Mouse (Mus musculus) heart, embryonic 10.5 days (tissue): Measurements from ENCODE around the gene Yeats4. TPM values are rescaled to one million over a fixed set of nuclear protein-coding genes. Genes with fewer than 3 reads are reported as not detected.
"Not testable (repeated sequence)": the region's sequence is repeated elsewhere in the genome, so short reads cannot be mapped to it uniquely, and the experiment has no call there.

ENCODE experiments used
- DNase-seq: peaks from one replicate; pipeline ENCODE4 v3.0.0-alpha.2; 2017; ENCODE audit warnings: low spot score
- H3K27ac ChIP-seq: fragments of 300-500 bp; sonication (generic); 2 replicates; pipeline ENCODE4 v1.5.1; 2016; ENCODE audit warnings: mild to moderate bottlenecking
- H3K27me3 ChIP-seq: fragments of 300-500 bp; sonication (generic); 2 replicates; pipeline ENCODE4 v1.6.1; 2016; ENCODE audit warnings: mild to moderate bottlenecking; ENCODE audit not compliant: poor library complexity, insufficient read depth, severe bottlenecking
- H3K36me3 ChIP-seq: fragments of 300-500 bp; sonication (generic); 2 replicates; pipeline ENCODE4 v1.6.1; 2016; ENCODE audit warnings: mild to moderate bottlenecking, moderate library complexity
- H3K4me1 ChIP-seq: fragments of 300-500 bp; sonication (generic); 2 replicates; pipeline ENCODE4 v1.6.1; 2016; ENCODE audit warnings: mild to moderate bottlenecking
- H3K4me3 ChIP-seq: fragments of 300-500 bp; sonication (generic); 2 replicates; pipeline ENCODE4 v1.5.1; 2016; ENCODE audit warnings: mild to moderate bottlenecking, moderate library complexity
- H3K9me3 ChIP-seq: fragments of 300-500 bp; sonication (generic); 2 replicates; pipeline ENCODE4 v1.6.1; 2016; ENCODE audit warnings: mild to moderate bottlenecking, moderate library complexity
- WGBS: fragments of 180-500 bp; shearing (Covaris S2); methylation state at CpG from one replicate; pipeline ENCODE4 v1.1.7; 2016; 5-methylcytosine and 5-hydroxymethylcytosine counted together
- polyA plus RNA-seq: library from polyadenylated mRNA; unstranded; fragments of >200 nt; fragmentation: Nextera tagmentation; extraction: Ambion mirVana; gene quantifications from 2 replicates; pipeline ENCODE4 v1.2.1, GENCODE M21; 2016

Yeats4 gene
- polyA plus RNA-seq, 1 experiment from 2014 or later = 76.6 TPM

DNA sequence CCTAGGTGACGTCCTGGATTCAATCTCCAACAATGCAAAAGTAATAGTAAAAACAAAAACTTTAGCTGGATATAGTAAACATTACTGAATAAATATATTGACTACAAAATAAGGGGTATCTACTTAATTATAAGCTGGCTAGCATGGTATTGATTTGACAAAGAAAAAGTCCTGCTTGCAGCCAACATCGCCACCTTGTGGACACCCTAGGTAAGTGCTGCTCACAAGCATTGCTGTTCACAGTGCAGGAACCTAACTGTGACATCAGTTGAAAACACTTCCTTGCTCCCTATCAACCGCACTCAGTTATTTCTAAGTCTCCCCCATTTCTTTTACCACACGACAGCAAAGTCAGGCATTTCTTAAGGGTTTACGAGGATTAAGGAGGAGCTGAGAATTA is 7.5 kb downstream of the Yeats4 start:
- no peak overlapping the region for H3K27ac ChIP-seq
- no peaks in the 10 kb centered on the region for H3K4me1 ChIP-seq
- no peak for DNase-seq
- H3K36me3 ChIP-seq = peaks cover 77% of the 10 kb centered on the region
- WGBS = 65% methylated on average over 5 of the region's 5 CpGs
- H3K9me3 ChIP-seq = no peaks in the 10 kb centered on the region
- no peaks in the 10 kb centered on the region for H3K27me3 ChIP-seq
- no peak overlapping the region for H3K4me3 ChIP-seq

DNA sequence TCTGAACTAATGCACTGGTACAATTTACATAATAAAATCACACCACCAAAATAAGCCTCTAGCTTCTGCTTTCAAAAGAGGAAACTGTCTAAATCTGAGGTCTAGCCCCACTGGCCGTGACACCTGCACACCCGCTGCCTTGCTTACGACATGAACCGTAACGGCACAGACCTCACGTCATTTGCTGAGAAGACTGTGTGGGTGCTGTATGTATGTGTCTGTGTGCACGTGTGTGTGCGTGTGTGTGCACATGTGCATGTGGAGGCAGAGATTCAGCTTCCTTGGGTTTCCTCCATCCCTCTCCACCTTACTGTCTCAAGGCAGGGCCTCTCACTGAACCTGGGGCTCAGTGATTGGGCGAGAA is 8.2 kb downstream of the Yeats4 start:
- DNase-seq = no peak
- no peaks in the 10 kb centered on the region for H3K9me3 ChIP-seq
- no peak overlapping the region for H3K27ac ChIP-seq
- no peak overlapping the region for H3K4me3 ChIP-seq
- no peaks in the 10 kb centered on the region for H3K4me1 ChIP-seq
- 95% methylated on average over 9 of the region's 9 CpGs for WGBS
- no peaks in the 10 kb centered on the region for H3K27me3 ChIP-seq
- peaks cover 75% of the 10 kb centered on the region for H3K36me3 ChIP-seq

DNA sequence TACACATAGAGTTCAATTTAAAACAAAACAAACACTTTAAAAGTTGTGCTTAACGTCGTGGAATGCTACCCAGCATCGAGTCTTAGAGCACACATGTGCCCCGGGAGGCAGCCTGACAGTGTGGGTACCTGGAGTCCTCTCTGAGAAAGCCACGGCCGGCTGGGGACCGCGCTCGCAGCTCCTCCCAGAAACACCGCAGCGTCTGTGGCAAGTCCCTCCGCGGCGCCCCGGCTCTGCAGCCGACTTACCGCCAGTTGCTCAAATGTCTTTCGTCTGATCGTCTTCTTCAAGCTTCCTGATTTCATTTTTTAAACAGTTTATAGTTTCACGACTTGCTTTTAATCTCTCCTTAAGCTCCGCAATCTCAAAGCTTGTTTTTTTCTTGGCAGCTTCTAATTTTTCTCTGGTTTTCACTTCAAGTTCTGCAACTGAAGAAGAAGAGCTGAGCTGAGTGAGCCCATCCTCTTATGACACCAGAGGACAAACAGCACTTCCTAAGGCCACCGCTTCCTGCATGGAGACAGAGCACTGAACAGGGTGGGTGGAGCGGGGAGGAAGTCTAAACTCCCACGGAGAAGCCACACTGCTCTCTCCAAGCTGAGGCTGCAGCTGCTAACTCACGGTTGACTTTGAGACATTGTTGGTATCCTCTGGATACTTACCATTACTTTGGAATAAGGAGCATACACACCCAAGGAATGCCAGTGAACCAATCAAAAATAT is 8.7 kb downstream of the Yeats4 start:
- DNase-seq = no peak
- Histone ChIP-seq H3K4me1 (peaks cover 3% of the 10 kb centered on the region; the same call in 1 of the 2 replicates), H3K9me3 (no peaks in the 10 kb centered on the region), H3K27me3 (no peaks in the 10 kb centered on the region), H3K4me3 (no peak overlapping the region), H3K27ac (no peak overlapping the region), H3K36me3 (peaks cover 70% of the 10 kb centered on the region)
- WGBS = 94% methylated on average over 25 of the region's 25 CpGs

DNA sequence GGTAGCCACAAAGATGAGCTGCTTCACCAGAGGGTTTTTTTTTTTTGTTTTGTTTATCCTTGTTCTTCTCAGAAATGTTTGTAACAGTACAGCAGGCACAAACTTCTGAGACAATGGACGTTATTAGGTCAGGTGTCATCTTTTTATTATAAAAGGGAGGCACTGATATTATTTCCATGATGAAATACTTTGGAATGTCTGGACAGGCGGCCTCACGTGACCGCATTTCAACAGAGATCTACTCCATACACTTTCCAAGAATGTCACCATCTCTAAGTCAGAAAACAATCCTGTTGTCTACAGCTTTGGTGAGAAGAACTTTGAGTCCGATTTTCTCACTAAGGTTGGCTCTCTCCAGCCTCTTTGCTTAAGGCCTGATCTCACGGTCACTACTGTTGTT is 13.3 kb downstream of the Yeats4 start:
- Histone ChIP-seq H3K27me3 (no peaks in the 10 kb centered on the region), H3K27ac (no peak overlapping the region), H3K9me3 (no peaks in the 10 kb centered on the region), H3K4me3 (no peak overlapping the region), H3K4me1 (peaks cover 9% of the 10 kb centered on the region; the same call in 1 of the 2 replicates), H3K36me3 (peaks cover 28% of the 10 kb centered on the region)
- no peak for DNase-seq
- WGBS = 86% methylated on average over 6 of the region's 6 CpGs

DNA sequence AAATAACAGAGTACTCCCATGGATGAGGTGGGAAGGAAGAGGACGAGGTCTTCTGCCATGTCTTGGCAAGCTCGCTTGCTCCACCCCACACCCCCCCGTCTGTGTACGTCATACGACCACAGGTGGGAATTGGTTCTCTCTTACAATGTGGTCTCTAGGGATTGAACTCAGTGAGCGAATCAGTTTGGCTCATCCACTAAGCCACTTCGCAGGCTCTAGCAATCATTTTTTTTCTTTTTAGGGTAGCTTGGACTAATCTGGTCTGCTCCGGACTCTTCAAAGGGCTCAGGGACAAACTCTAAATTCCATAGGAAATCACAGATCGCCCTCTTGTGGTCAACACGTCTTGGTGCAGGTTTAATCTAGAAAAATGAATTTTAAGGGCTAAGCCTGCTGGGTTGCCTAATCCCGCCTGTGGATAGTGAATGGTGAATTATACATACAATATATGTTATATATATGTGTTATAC is 14.8 kb downstream of the Yeats4 start:
- Histone ChIP-seq H3K4me3 (peak overlapping the region; percentile 51), H3K9me3 (no peaks in the 10 kb centered on the region), H3K4me1 (peaks cover 9% of the 10 kb centered on the region; the same call in 1 of the 2 replicates), H3K27ac (peak overlapping the region; percentile 79), H3K27me3 (no peaks in the 10 kb centered on the region), H3K36me3 (peaks cover 13% of the 10 kb centered on the region)
- DNase-seq = peak; percentile 81
- WGBS = 19% methylated on average over 11 of the region's 11 CpGs

DNA sequence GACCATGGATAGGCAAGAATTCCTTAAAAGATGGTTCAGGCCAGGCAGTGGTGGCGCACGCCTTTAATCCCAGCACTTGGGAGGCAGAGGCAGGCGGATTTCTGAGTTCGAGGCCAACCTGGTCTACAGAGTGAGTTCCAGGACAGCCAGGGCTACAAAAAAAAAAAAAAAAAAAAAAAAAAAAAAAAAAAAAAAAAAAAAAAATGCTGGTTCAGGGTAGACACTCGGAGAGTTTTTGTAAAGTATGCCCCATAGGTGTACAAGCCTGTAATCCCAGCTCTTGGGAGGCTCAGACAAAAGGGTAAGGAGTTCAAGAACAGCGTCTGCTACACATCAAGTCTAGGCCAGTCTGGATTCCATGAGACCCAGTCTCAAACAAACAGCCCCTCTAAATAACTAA is 15.5 kb downstream of the Yeats4 start:
- H3K4me1 ChIP-seq = peaks cover 10% of the 10 kb centered on the region; the same call in 1 of the 2 replicates
- 87% methylated on average over 6 of the region's 6 CpGs for WGBS
- H3K27ac ChIP-seq, H3K9me3 ChIP-seq, H3K36me3 ChIP-seq, H3K27me3 ChIP-seq, DNase-seq, H3K4me3 ChIP-seq: not testable (repeated sequence)

DNA sequence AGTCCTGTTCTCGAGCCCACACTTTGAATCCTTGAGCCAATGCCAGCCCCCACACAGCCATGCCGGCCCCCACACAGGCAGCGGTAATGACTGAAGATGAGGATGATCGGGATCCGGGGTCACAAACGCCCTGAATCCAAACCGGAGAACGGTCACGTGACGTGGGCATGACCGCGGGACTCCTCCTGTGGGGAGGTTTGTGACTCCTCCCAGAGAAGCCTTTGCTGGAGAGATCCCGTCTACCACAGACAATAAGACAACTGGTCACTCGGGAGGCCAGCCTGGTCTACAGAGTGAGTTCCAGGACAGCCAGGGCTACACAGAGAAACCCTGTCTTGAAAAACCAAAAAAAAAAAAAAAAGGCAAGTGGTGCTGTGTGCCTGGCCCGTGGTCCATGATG is 16.1 kb downstream of the Yeats4 start:
- no peak for DNase-seq
- Histone ChIP-seq H3K4me1 (peaks cover 16% of the 10 kb centered on the region; the same call in 1 of the 2 replicates), H3K4me3 (no peak overlapping the region), H3K27me3 (no peaks in the 10 kb centered on the region), H3K9me3 (no peaks in the 10 kb centered on the region), H3K36me3 (peaks cover 7% of the 10 kb centered on the region; the same call in 1 of the 2 replicates), H3K27ac (no peak overlapping the region)
- 81% methylated on average over 15 of the region's 15 CpGs for WGBS

DNA sequence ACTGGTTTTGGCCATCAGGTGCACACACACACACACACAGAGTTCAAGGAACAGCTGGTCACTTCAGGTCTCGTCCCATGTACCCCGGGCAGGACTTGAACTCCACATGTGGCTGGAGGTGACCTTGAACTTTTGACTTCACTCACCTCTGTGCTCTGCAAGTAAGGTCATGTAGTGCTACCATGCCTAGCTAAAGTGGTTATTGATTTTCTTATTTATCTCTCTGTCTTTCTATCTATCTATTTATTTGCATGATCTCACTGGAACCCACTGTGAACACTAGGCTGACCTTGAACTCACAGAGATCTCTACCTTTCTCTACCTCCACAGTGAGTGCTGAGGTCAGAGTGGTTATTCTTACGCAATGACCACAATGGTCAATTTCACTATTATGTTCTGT is 18.2 kb downstream of the Yeats4 start:
- no peak for DNase-seq
- Histone ChIP-seq H3K36me3 (no peaks in the 10 kb centered on the region), H3K9me3 (no peaks in the 10 kb centered on the region), H3K4me1 (peaks cover 26% of the 10 kb centered on the region), H3K27ac (no peak overlapping the region), H3K27me3 (no peaks in the 10 kb centered on the region), H3K4me3 (no peak overlapping the region)
- 91% methylated on average over 3 of the region's 3 CpGs for WGBS

DNA sequence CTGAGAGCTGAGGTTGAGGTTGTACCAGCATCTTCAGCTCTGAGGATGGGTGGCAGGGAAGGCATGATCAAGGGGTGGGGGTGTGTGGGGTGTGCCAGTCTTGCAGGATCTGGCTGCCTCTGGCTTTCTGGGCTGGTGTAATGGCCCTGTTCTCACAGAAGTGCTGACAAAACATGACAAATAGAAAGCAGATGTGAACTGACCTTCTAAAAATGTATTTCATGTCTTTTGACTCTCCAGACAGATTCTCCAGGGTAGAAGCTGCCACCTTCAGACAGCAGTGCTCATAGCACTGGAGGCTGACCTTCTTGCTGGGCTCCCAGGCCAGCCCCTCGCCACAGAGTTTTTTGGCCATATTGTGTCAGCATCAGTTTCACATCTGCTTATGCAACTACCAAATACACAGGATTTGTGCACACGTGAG is 20.7 kb downstream of the Yeats4 start:
- Histone ChIP-seq H3K4me3 (no peak overlapping the region), H3K36me3 (no peaks in the 10 kb centered on the region), H3K4me1 (peaks cover 23% of the 10 kb centered on the region), H3K27me3 (no peaks in the 10 kb centered on the region), H3K27ac (0 out of 2 replicates have a peak overlapping the region, but pooled peaks have one; percentile 19), H3K9me3 (no peaks in the 10 kb centered on the region)
- DNase-seq = no peak
- 68% methylated on average over 2 of the region's 2 CpGs for WGBS

DNA sequence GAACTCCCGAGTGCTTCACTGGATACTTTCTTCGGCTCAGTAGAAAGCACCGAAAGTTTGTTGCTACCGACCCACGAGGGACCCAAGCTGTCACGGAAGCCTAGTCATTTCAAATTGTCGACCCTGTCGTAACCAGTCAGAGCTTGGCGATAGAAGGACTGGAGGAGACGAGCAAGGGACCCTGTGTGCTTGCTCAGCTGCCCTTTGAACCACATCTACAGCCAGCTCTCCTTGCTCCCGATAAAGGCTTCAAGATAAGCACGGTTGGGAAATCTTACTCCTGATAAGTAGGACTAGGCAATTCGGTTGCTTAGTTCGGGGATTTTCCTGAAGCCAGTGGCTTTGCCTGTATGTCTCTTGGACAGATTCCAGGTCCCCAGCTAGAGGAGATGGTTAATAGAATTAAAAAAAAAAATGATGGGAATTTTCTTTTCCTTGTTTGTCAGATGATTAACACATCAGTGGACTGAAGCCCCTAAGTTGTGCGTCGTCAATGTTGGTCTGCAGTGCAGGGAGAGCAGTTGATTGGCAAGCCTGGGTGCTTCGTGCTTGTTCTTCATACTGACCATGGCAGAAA is 21.2 kb downstream of the Yeats4 start:
- H3K4me3 ChIP-seq = no peak overlapping the region
- H3K27me3 ChIP-seq = no peaks in the 10 kb centered on the region
- no peaks in the 10 kb centered on the region for H3K36me3 ChIP-seq
- WGBS = 34% methylated on average over 17 of the region's 17 CpGs
- peaks cover 25% of the 10 kb centered on the region for H3K4me1 ChIP-seq
- no peaks in the 10 kb centered on the region for H3K9me3 ChIP-seq
- H3K27ac ChIP-seq = peak overlapping the region; percentile 19; the same call in 1 of the 2 replicates
- DNase-seq = no peak

DNA sequence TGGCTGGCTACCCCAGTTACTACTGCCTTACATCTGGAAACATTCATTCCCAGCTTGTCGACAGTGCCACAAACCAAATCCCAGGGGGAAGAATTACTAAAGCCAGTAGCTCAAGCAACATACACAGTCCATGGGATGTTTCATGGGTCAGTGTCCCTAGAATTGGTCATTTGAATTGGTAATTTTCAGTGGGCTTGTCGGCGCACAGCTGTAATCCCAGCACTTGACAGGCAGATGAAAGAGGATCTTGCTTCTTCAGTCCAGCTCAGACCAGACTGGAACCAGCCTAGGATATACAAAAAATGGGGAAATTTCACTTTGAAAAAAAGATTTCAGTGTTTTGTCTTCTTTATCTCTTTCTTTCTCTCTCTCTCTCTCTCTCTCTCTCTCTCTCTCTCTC is 24.6 kb downstream of the Yeats4 start:
- H3K27me3 ChIP-seq = no peaks in the 10 kb centered on the region

DNA sequence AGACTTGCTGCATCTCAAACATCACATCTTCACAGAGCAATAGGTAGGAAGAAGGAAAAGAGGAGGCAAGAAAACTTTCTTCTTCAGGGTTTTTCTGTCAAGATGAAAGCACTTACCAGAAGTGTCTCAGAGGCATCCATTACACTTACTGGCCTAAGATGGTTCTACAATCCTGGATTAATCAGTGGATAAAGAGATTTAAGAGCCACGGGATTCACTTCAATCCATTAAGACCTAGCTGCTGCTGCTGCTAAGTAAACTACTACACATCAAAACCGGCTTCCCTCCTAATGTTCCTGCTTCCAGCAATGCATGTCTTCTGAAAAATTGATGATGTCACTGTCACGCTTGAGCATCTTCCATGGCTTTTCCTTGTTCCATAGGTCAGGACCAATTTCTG is 27.6 kb downstream of the Yeats4 start:
- Histone ChIP-seq H3K9me3 (no peaks in the 10 kb centered on the region), H3K4me1 (peaks cover 15% of the 10 kb centered on the region), H3K27ac (no peak overlapping the region), H3K36me3 (no peaks in the 10 kb centered on the region), H3K4me3 (no peak overlapping the region), H3K27me3 (no peaks in the 10 kb centered on the region)
- WGBS = 88% methylated on average over 3 of the region's 3 CpGs
- DNase-seq = no peak

More for the DNA sequence above, 24.6 kb downstream of the Yeats4 start:
- no peak for DNase-seq
- WGBS = 72% methylated on average over 3 of the region's 3 CpGs
- no peaks in the 10 kb centered on the region for H3K36me3 ChIP-seq
- no peak overlapping the region for H3K4me3 ChIP-seq
- no peaks in the 10 kb centered on the region for H3K9me3 ChIP-seq
- peaks cover 29% of the 10 kb centered on the region for H3K4me1 ChIP-seq
- no peak overlapping the region for H3K27ac ChIP-seq

DNA sequence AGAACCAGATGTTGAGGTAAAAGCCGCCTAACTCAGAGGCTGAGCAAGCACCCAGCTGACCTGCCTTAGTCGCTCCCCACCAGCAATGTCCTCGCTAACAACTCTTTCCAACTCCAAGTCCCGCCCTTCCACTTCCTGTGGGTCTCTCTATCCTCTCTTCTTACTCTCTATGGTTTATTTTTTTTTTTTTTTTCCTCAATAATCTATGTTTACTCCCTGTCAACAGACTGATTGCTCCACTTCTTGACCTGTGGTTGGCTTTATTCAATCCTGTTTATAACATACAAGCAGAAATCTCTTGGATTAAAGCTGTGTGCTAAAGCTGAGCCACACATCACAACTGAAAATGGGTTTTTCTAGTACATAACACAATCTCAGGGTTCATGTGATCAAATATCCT is 28.6 kb downstream of the Yeats4 start:
- Histone ChIP-seq H3K9me3 (no peaks in the 10 kb centered on the region), H3K4me3 (no peak overlapping the region), H3K4me1 (peaks cover 15% of the 10 kb centered on the region), H3K27me3 (no peaks in the 10 kb centered on the region), H3K27ac (no peak overlapping the region), H3K36me3 (no peaks in the 10 kb centered on the region)
- WGBS = 91% methylated on average over 4 of the region's 4 CpGs
- no peak for DNase-seq
